Mouse (Mus musculus): ENCODE data around the gene Snd1. TPM values are rescaled to one million over a fixed set of nuclear protein-coding genes. Genes with fewer than 3 reads are reported as not detected.

Snd1 gene
- polyA plus RNA-seq (2017; shearing (Covaris generic)): 130 TPM

DNA sequence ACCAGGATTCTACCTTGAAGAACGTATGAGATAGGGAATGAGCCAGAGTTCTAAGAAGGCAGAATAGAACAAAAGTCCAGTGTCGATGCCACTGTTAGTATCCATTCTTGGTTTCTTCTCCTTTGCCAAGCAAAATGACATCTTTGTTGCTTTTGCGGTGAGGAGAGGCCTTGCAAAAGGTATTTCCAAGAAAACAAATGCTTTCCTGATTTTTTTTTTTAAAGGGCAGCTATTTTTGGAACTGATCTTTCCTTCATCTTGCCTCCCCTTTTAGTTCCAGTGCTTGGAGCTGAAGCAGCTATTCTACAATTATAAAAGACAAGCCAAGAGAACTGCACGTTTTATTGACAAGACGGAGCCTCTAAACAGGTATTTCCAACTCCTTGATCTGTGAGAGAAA lies at the start of gene Snd1:
TSS of gene Snd1 (plus strand) at position 301 of the 400 bp plus-strand sequence.

DNA sequence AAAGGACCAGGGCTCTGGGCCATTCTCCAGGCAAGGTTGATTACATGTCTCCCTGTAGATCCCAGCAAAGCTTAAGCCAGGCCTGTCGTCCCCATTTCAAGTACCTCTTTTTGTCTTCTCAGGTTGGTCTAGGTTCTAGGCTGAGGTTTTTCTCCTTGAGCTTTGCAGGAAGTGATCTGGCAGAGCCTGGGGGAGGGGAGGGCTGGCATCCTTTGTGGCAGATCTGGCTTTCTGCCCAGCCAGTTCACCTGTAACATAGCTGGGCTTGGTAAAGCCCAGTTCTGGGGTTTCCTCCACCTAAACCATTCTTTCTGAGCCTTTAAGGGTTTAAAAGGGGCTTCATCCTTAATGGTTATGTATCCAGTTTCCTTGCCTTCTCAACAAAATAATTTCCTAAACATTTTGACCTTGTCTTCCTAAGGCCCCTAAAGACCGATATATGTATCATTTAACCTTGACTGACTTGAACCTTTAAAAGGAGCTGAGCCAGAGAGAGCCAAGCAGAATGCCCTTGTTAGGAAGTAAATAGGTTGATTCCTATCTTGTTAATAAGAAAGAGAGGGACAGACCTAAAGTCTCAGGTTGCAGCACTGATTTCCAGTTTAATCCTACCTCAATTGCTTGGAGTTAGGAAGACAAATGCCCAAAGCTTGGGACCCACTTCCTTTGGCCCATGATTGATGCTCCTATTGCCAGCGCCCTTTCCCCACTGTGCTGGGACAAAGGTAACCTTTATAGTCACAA lies 47.7 kb upstream of the Snd1 start, which contains the start of gene Fscn3:
TSS of gene Fscn3 (plus strand) at position 694 of the 744 bp plus-strand sequence.

DNA sequence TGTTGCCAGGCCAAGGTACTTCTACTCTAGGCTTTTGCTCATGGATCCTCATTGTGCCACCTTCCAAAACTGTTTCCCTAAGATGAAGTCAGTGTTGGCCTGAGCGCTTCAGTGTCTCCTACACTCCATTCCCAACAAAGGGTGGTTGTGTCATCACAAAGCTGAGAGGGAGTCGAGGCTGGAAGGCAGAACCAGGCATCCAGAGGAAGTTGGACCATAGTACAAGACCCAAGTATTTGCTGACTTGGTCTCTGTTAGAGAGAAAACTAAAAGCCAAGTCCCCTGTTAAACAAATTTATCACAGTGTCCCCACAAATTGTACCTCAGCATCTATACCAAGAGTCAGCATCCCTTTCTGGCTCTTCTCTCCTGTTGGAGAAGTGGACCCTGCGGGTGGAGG lies 46.6 kb upstream of the Snd1 start, which contains the start of gene Gcc1:
TSS of gene Gcc1 (minus strand) at position 101 of the 400 bp plus-strand sequence.

DNA sequence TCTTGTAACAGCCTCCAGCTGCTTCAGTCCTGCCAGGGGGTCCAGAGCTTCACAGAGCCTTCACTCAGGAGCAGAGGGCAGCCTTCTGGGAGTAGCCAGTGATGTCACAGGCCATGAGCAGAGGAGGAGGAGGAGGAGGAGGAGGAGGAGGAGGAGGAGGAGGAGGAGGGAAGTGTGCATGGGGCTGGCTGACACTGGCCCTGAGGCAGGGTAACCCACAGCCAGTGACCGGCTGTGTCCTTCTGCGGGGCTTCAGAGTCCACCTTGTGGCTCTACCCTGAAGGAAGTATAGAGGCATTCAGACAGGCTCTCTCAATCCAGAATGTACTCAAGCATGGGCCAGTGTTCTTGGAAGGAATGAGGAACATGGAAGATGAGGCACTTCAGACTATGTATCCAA lies 25.7 kb upstream of the Snd1 start, which contains the start of gene Pax4:
TSS of gene Pax4 (minus strand) at position 101 of the 400 bp plus-strand sequence.

GRCm38 (mm10) chr6:28831011-28831853 lies 356.3 kb downstream of the Snd1 start, which contains the start of gene Lrrc4:
Gene Lrrc4, minus strand, starts transcription at chr6:28831747.

Other genes starting within 250 kb of the Snd1 start
- 38.6 TPM for gene Zfp800, start 77.1 kb upstream of the Snd1 start, polyA plus RNA-seq (2017; shearing (Covaris generic))
- gene Arf5, start 51.6 kb upstream of the Snd1 start, polyA plus RNA-seq (2017; shearing (Covaris generic)): 106 TPM
- gene Fscn3, start 47.4 kb upstream of the Snd1 start, polyA plus RNA-seq (2017; shearing (Covaris generic)): not detected
- 28.4 TPM for gene Gcc1, start 46.7 kb upstream of the Snd1 start, polyA plus RNA-seq (2017; shearing (Covaris generic))
- gene Pax4, start 25.8 kb upstream of the Snd1 start, polyA plus RNA-seq (2017; shearing (Covaris generic)): not detected

Measured in activated CD4-positive, CD25-positive, alpha-beta regulatory T cell, adult 9 weeks (primary cell).